In the genomic region with DNA sequence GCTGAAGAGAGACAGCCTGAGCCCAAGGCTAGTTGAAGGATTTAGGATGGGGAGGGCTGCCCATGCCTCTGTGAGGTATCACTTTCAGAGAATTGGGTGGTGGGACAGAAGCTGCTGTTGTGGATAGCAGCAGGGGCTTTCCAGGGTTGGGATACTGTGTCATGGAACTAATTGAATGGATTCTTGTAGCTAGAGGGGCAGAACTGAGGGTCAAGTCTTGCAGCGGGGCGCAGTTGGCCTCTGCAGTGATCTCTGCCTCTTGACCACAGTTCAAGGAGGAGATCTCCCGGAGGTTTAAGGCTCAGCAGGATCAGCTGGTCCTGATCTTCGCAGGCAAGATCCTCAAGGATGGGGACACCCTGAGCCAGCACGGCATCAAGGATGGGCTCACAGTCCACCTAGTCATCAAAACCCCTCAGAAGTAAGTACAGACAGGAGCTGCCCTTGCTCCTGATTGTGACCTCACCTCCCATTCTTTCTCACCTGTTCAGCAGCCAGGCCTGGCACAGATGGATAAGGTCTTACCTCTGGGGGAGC, we compare ENCODE assay signal across 8 mouse cellular contexts. TPM values are rescaled to one million over a fixed set of nuclear protein-coding genes. Genes with fewer than 3 reads are reported as not detected.
A peak's percentile ranks its signal among the peaks of the same experiment; 100 is the strongest.
DNase-seq lines count a peak whose midpoint lies in the region; ATAC-seq lines count a peak whose summit lies in the region.

No protein-coding gene starts in this region.

- H3K9ac ChIP-seq in liver, embryonic 11.5 days (ENCODE audit: low read depth, low read length), result peak overlapping the region; percentile 3; the same call in 1 of the 2 replicates
- H3K9ac ChIP-seq in forebrain, embryonic 12.5 days, result no peak overlapping the region; the same call in 1 of the 2 replicates
- peak overlapping the region; percentile 95 for H3K9ac ChIP-seq in neural tube, embryonic 13.5 days

- no peak for ATAC-seq in liver, embryonic 11.5 days (replicated peaks; ENCODE audit: low FRiP score)
- no peak for ATAC-seq in forebrain, embryonic 12.5 days (ENCODE audit: low FRiP score)
- no peak for ATAC-seq in neural tube, embryonic 13.5 days (ENCODE audit: low read depth)
- no peak for ATAC-seq in activated CD4-positive, CD25-positive, alpha-beta regulatory T cell, adult 4 months

- H3K4me3 ChIP-seq in liver, embryonic 11.5 days (ENCODE audit: low read depth, low read length), result 0 out of 2 replicates have a peak overlapping the region, but pooled peaks have one; percentile 5
- H3K4me3 ChIP-seq in forebrain, embryonic 12.5 days (replicated peaks), result peak overlapping the region; percentile 83; the same call in 1 of the 2 replicates
- peak overlapping the region; percentile 92; the same call in 1 of the 2 replicates for H3K4me3 ChIP-seq in limb, embryonic 10.5 days
- peak overlapping the region; percentile 91; the same call in 1 of the 2 replicates for H3K4me3 ChIP-seq in neural tube, embryonic 13.5 days

- H3K9me3 ChIP-seq in liver, embryonic 11.5 days (ENCODE audit: control insufficient read depth, low read length), result no peaks in the 10 kb centered on the region
- no peaks in the 10 kb centered on the region for H3K9me3 ChIP-seq in forebrain, embryonic 12.5 days
- no peaks in the 10 kb centered on the region for H3K9me3 ChIP-seq in limb, embryonic 10.5 days (replicated peaks)
- H3K9me3 ChIP-seq in neural tube, embryonic 13.5 days, result no peaks in the 10 kb centered on the region

- 92% methylated on average over 5 of the region's 5 CpGs for WGBS in liver, embryonic 11.5 days
- 89% methylated on average over 5 of the region's 5 CpGs for WGBS in forebrain, embryonic 12.5 days
- 93% methylated on average over 5 of the region's 5 CpGs for WGBS in limb, embryonic 10.5 days
- 89% methylated on average over 5 of the region's 5 CpGs for WGBS in neural tube, embryonic 13.5 days

- DNase-seq in liver, embryonic 11.5 days (ENCODE audit: low spot score), result no peak
- DNase-seq in liver, result no peak
- no peak for DNase-seq in limb, embryonic 10.5 days (ENCODE audit: low spot score)
- no peak for DNase-seq in adrenal gland, adult 8-10 months
- no peak for DNase-seq in B cell, adult 2 months

- peaks cover 38% of the 10 kb centered on the region for H3K36me3 ChIP-seq in liver, embryonic 11.5 days (ENCODE audit: control insufficient read depth, insufficient read depth, low read length)
- H3K36me3 ChIP-seq in forebrain, embryonic 12.5 days (replicated peaks), result peaks cover 45% of the 10 kb centered on the region
- H3K36me3 ChIP-seq in limb, embryonic 10.5 days, result peaks cover 53% of the 10 kb centered on the region
- peaks cover 45% of the 10 kb centered on the region for H3K36me3 ChIP-seq in neural tube, embryonic 13.5 days

- peaks cover 26% of the 10 kb centered on the region for H3K4me1 ChIP-seq in liver, embryonic 11.5 days (replicated peaks; ENCODE audit: control insufficient read depth, insufficient read depth, low read length)
- H3K4me1 ChIP-seq in forebrain, embryonic 12.5 days, result peaks cover 37% of the 10 kb centered on the region
- H3K4me1 ChIP-seq in limb, embryonic 10.5 days, result peaks cover 37% of the 10 kb centered on the region
- peaks cover 38% of the 10 kb centered on the region for H3K4me1 ChIP-seq in neural tube, embryonic 13.5 days (replicated peaks)

- no peaks in the 10 kb centered on the region for H3K27me3 ChIP-seq in liver, embryonic 11.5 days (replicated peaks; ENCODE audit: control insufficient read depth, insufficient read depth, low read length)
- no peaks in the 10 kb centered on the region for H3K27me3 ChIP-seq in forebrain, embryonic 12.5 days
- no peaks in the 10 kb centered on the region for H3K27me3 ChIP-seq in limb, embryonic 10.5 days (ENCODE audit: low read depth, poor library complexity, severe bottlenecking)
- no peaks in the 10 kb centered on the region for H3K27me3 ChIP-seq in neural tube, embryonic 13.5 days

- no peak overlapping the region for H3K27ac ChIP-seq in liver, embryonic 11.5 days (ENCODE audit: low read depth, low read length)
- H3K27ac ChIP-seq in forebrain, embryonic 12.5 days, result 0 out of 2 replicates have a peak overlapping the region, but pooled peaks have one; percentile 10
- no peak overlapping the region for H3K27ac ChIP-seq in limb, embryonic 10.5 days
- H3K27ac ChIP-seq in neural tube, embryonic 13.5 days (replicated peaks), result no peak overlapping the region

- H3K4me2 ChIP-seq in liver, embryonic 11.5 days, result peak overlapping the region; percentile 93
- peak overlapping the region; percentile 62 for H3K4me2 ChIP-seq in forebrain, embryonic 12.5 days
- peak overlapping the region; percentile 72 for H3K4me2 ChIP-seq in neural tube, embryonic 13.5 days

RNA-seq across cellular contexts. Expression of gene Ubqln4, which starts 1.6 kb away (rescaled TPM):
- polyA plus RNA-seq in liver, embryonic 11.5 days (2014; fragmentation: Nextera tagmentation; extraction: Ambion mirVana), result 65.8 and 67.7 TPM in 2 replicates
- polyA plus RNA-seq in forebrain, embryonic 12.5 days (2016; fragmentation: Nextera tagmentation; extraction: Ambion mirVana), result 64.1 and 64.4 TPM in 2 replicates
- polyA plus RNA-seq in limb, embryonic 10.5 days (2016; fragmentation: Nextera tagmentation; extraction: Ambion mirVana), result 78.8 and 79.5 TPM in 2 replicates
- 38.4 and 40.6 TPM in 2 replicates for polyA plus RNA-seq in neural tube, embryonic 13.5 days (2015; fragmentation: Nextera tagmentation; extraction: Ambion mirVana)
- polyA plus RNA-seq in activated CD4-positive, CD25-positive, alpha-beta regulatory T cell, adult 4 months (2017; shearing (Covaris generic)), result 10 to 100 TPM; 10.9 to 14.0 TPM
- 10 to 100 TPM; 64.1 to 81.3 (median 66.7) TPM for total RNA-seq in adrenal gland, adult 8-10 months (2022)

RNA-seq across cellular contexts. Expression of gene Lamtor2, which starts 2.3 kb away (rescaled TPM):
- polyA plus RNA-seq in liver, embryonic 11.5 days (2014; fragmentation: Nextera tagmentation; extraction: Ambion mirVana), result 111 and 120 TPM in 2 replicates
- polyA plus RNA-seq in forebrain, embryonic 12.5 days (2016; fragmentation: Nextera tagmentation; extraction: Ambion mirVana), result 137 and 138 TPM in 2 replicates
- polyA plus RNA-seq in limb, embryonic 10.5 days (2016; fragmentation: Nextera tagmentation; extraction: Ambion mirVana), result 151 and 159 TPM in 2 replicates
- polyA plus RNA-seq in neural tube, embryonic 13.5 days (2015; fragmentation: Nextera tagmentation; extraction: Ambion mirVana), result 161 and 170 TPM in 2 replicates
- polyA plus RNA-seq in activated CD4-positive, CD25-positive, alpha-beta regulatory T cell, adult 4 months (2017; shearing (Covaris generic)), result 100 to 1,000 TPM; 132 to 197 TPM
- total RNA-seq in adrenal gland, adult 8-10 months (2022), result 100 to 1,000 TPM; 138 to 164 (median 144) TPM

RNA-seq across cellular contexts. Expression of gene Rab25, which starts 7.0 kb away (rescaled TPM):
- polyA plus RNA-seq in liver, embryonic 11.5 days (2014; fragmentation: Nextera tagmentation; extraction: Ambion mirVana), result 1.1 and 1.2 TPM in 2 replicates
- polyA plus RNA-seq in forebrain, embryonic 12.5 days (2016; fragmentation: Nextera tagmentation; extraction: Ambion mirVana), result 0.82 and 1.2 TPM in 2 replicates
- polyA plus RNA-seq in limb, embryonic 10.5 days (2016; fragmentation: Nextera tagmentation; extraction: Ambion mirVana), result 1.7 and 3.7 TPM in 2 replicates
- polyA plus RNA-seq in neural tube, embryonic 13.5 days (2015; fragmentation: Nextera tagmentation; extraction: Ambion mirVana), result not detected in 2 replicates
- polyA plus RNA-seq in activated CD4-positive, CD25-positive, alpha-beta regulatory T cell, adult 4 months (2017; shearing (Covaris generic)), result not detected
- total RNA-seq in adrenal gland, adult 8-10 months (2022), result not detected

RNA-seq across cellular contexts. Expression of gene Ssr2, which starts 20.5 kb away (rescaled TPM):
- polyA plus RNA-seq in liver, embryonic 11.5 days (2014; fragmentation: Nextera tagmentation; extraction: Ambion mirVana), result 306 and 307 TPM in 2 replicates
- 118 and 135 TPM in 2 replicates for polyA plus RNA-seq in forebrain, embryonic 12.5 days (2016; fragmentation: Nextera tagmentation; extraction: Ambion mirVana)
- polyA plus RNA-seq in limb, embryonic 10.5 days (2016; fragmentation: Nextera tagmentation; extraction: Ambion mirVana), result 199 and 202 TPM in 2 replicates
- 157 and 164 TPM in 2 replicates for polyA plus RNA-seq in neural tube, embryonic 13.5 days (2015; fragmentation: Nextera tagmentation; extraction: Ambion mirVana)
- polyA plus RNA-seq in activated CD4-positive, CD25-positive, alpha-beta regulatory T cell, adult 4 months (2017; shearing (Covaris generic)), result 100 to 1,000 TPM; 163 to 193 TPM
- total RNA-seq in adrenal gland, adult 8-10 months (2022), result 100 to 1,000 TPM; 139 to 217 (median 172) TPM

RNA-seq across cellular contexts. Expression of gene Mex3a, which starts 22.9 kb away (rescaled TPM):
- polyA plus RNA-seq in liver, embryonic 11.5 days (2014; fragmentation: Nextera tagmentation; extraction: Ambion mirVana), result 9.4 and 10.2 TPM in 2 replicates
- 51.0 and 53.2 TPM in 2 replicates for polyA plus RNA-seq in forebrain, embryonic 12.5 days (2016; fragmentation: Nextera tagmentation; extraction: Ambion mirVana)
- 28.9 and 34.8 TPM in 2 replicates for polyA plus RNA-seq in limb, embryonic 10.5 days (2016; fragmentation: Nextera tagmentation; extraction: Ambion mirVana)
- 32.5 and 33.7 TPM in 2 replicates for polyA plus RNA-seq in neural tube, embryonic 13.5 days (2015; fragmentation: Nextera tagmentation; extraction: Ambion mirVana)
- polyA plus RNA-seq in activated CD4-positive, CD25-positive, alpha-beta regulatory T cell, adult 4 months (2017; shearing (Covaris generic)), result under 1 TPM; 0.10 to 0.81 TPM
- total RNA-seq in adrenal gland, adult 8-10 months (2022), result 1 to 10 TPM; 2.8 to 4.3 (median 3.9) TPM

Comparison
In these comparisons a context has a peak if more than half of its experiments do, and no peak if none do; other contexts are left out.
1. H3K4me3 ChIP-seq: peak in every context shown above with its lines; median percentile 92 in limb, embryonic 10.5 days; 91 in neural tube, embryonic 13.5 days; 83 in forebrain, embryonic 12.5 days; 5 in liver, embryonic 11.5 days.